Mouse (Mus musculus) cerebellum, adult 2 months (tissue): ENCODE results near the gene Zfp72. TPM values are rescaled to one million over a fixed set of nuclear protein-coding genes. Genes with fewer than 3 reads are reported as not detected.

Source experiments
- DNase-seq, 2 experiments: peaks; one replicate each; pipeline ENCODE4 v3.0.0; 2021
- H3K27ac ChIP-seq: fragments of 200-500 bp; 2 replicates; pipeline ENCODE4 v1.5.1; 2012; ENCODE audit warnings: low read length, control low read depth, inconsistent platforms; ENCODE audit not compliant: insufficient read depth
- H3K27me3 ChIP-seq: fragments of 200-500 bp; 2 replicates; pipeline ENCODE4 v1.6.1; 2012; ENCODE audit warnings: inconsistent platforms, mild to moderate bottlenecking, low read length, moderate library complexity; ENCODE audit not compliant: control insufficient read depth, insufficient read depth
- H3K4me1 ChIP-seq: fragments of 200-500 bp; 2 replicates; pipeline ENCODE4 v1.6.1; 2011; ENCODE audit warnings: low read length; ENCODE audit not compliant: control insufficient read depth, insufficient read depth
- H3K4me3 ChIP-seq: fragments of 200-500 bp; replicated peaks from 2 replicates; pipeline ENCODE3; 2011; ENCODE audit warnings: mild to moderate bottlenecking, low read depth, low read length, control low read depth; ENCODE audit not compliant: insufficient read depth
- CTCF ChIP-seq: fragments of 200-500 bp; IDR thresholded peaks from 2 replicates; pipeline ENCODE4 v1.5.1; 2011; ENCODE audit warnings: low read depth, mild to moderate bottlenecking, control low read depth, low read length, moderate library complexity, borderline replicate concordance; ENCODE audit not compliant: insufficient read depth
- POLR2A ChIP-seq: fragments of 200-500 bp; IDR thresholded peaks from 2 replicates; pipeline ENCODE4 v1.6.1; 2011; ENCODE audit warnings: low read length, control low read depth, borderline replicate concordance; ENCODE audit not compliant: insufficient read depth
- WGBS: fragments of 180-500 bp; shearing (Covaris S2); methylation state at CpG from one replicate; pipeline ENCODE4 v1.1.7; 2018; 5-methylcytosine and 5-hydroxymethylcytosine counted together
- polyA plus RNA-seq: library from polyadenylated mRNA; depleted of rRNA; stranded (reverse); fragments of >200 nt; gene quantifications from 2 replicates; pipeline ENCODE4 v1.2.3, GENCODE M21; 2012; rRNA removed

The Zfp72 gene
- polyA plus RNA-seq, result 2.0 and 2.4 TPM in 2 replicates

GRCm38 (mm10) chr13:74390371-74390990 lies at the start of gene Zfp72:
Zfp72 (minus strand) TSS chr13:74390836.
- 2% methylated on average over 14 of the region's 14 CpGs for WGBS
- TF ChIP-seq POLR2A (peak; percentile 55; the same call in 1 of the 2 replicates), CTCF (no peak)
- no peaks in the 10 kb centered on the region for H3K27me3 ChIP-seq
- H3K4me3 ChIP-seq, result peak within 1 kb of the TSS; percentile 99
- peak; percentile 76 to 78 for DNase-seq
- no peaks in the 10 kb centered on the region for H3K4me1 ChIP-seq
- no peak within 1 kb of the TSS for H3K27ac ChIP-seq

DNA sequence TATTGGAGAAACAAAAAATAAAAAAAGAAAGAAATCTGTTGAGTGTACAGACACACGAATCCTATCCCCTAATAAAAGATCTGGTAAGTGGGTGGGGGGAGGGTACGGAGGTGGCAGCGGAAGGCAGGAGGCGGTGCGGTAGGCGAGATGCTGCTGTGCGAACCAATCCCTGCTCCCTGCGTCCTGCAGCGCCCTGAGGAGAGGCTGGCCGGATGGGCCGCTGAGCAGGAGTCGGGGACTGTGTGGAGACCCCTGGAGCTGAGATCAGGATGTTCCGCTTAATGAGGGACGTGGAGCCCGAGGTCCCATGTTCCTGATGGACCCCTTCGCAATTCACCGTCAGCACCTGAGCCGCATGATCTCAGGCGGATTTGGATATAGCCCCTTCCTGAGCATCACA lies 49.3 kb upstream of the Zfp72 start:
- Histone ChIP-seq H3K27me3 (no peaks in the 10 kb centered on the region), H3K4me3 (no peak overlapping the region), H3K4me1 (no peaks in the 10 kb centered on the region), H3K27ac (no peak overlapping the region)
- DNase-seq, result no peak
- TF ChIP-seq POLR2A (no peak), CTCF (no peak)
- WGBS, result 31% methylated on average over 19 of the region's 19 CpGs

DNA sequence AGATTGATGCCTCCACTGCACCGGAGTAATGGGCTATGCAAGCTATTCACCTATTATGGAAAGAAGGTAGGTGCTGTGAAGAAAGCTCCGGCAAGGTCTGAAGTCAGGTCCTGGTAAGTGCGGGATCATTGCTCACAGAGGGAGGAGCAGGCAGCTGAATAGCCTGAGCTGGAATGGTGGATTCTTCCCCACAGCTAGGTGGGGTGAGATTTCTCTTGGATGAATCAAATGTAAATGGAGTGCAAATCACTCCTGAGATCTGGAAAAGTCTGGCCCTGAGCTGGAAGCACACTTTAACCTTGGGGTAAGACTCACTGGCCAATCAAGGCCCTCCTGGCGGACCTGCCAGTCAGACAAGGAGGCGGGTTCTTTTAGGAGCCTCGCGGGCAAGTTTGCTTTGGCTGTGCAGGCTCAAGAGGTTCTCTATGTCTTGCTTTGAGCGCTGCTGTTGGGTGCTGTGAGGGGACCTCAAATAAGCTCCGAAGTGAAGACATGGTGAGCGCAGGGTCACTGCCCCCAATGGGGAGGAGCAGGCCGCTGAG lies 8.7 kb upstream of the Zfp72 start, which contains the start of gene Ftl1-ps1:
TSS of gene Ftl1-ps1 (plus strand) at position 397 of the 542 bp plus-strand sequence.
- Histone ChIP-seq H3K4me3 (no peak within 1 kb of the TSS), H3K27ac (no peak within 1 kb of the TSS), H3K4me1 (no peaks in the 10 kb centered on the region), H3K27me3 (no peaks in the 10 kb centered on the region)
- TF ChIP-seq POLR2A (no peak), CTCF (no peak)
- DNase-seq, result no peak
- WGBS, result 22% methylated on average over 11 of the region's 11 CpGs

GRCm38 (mm10) chr13:74391156-74391555 lies 520 bp upstream of the Zfp72 start:
- no peak for DNase-seq
- no peak for TF ChIP-seq POLR2A
- TF ChIP-seq CTCF, result no peak
- no peaks in the 10 kb centered on the region for H3K27me3 ChIP-seq
- no peaks in the 10 kb centered on the region for H3K4me1 ChIP-seq
- no peak overlapping the region for H3K27ac ChIP-seq
- no peak overlapping the region for H3K4me3 ChIP-seq
- 66% methylated on average over 2 of the region's 2 CpGs for WGBS

- H3K27me3 ChIP-seq, result no peaks in the 10 kb centered on the region
- DNase-seq, result no peak
- no peaks in the 10 kb centered on the region for H3K4me1 ChIP-seq
- H3K4me3 ChIP-seq, result no peak overlapping the region
- TF ChIP-seq POLR2A (no peak), CTCF (no peak)
- H3K27ac ChIP-seq, result no peak overlapping the region
- 63% methylated on average over 6 of the region's 6 CpGs for WGBS
These were observed 906 bp downstream of the Zfp72 start for GRCm38 (mm10) chr13:74389730-74390129.

- H3K27ac ChIP-seq, result no peak overlapping the region
- TF ChIP-seq POLR2A, result no peak
- no peak for TF ChIP-seq CTCF
- DNase-seq, result no peak
- H3K4me3 ChIP-seq, result no peak overlapping the region
- H3K4me1 ChIP-seq, result 0 out of 2 replicates have a peak, but pooled peaks cover 3% of the 10 kb centered on the region
- WGBS, result 20% methylated on average over 3 of the region's 3 CpGs
- no peaks in the 10 kb centered on the region for H3K27me3 ChIP-seq
These were observed 8.3 kb downstream of the Zfp72 start for GRCm38 (mm10) chr13:74382289-74382688.

- Histone ChIP-seq H3K27me3 (no peaks in the 10 kb centered on the region), H3K4me3 (no peak overlapping the region), H3K4me1 (0 out of 2 replicates have a peak, but pooled peaks cover 3% of the 10 kb centered on the region), H3K27ac (no peak overlapping the region)
- TF ChIP-seq POLR2A (no peak), CTCF (no peak)
- peak in 1 of 2 experiments; percentile 30 for DNase-seq
- WGBS, result 20% methylated on average over 10 of the region's 10 CpGs
These were observed 8.9 kb downstream of the Zfp72 start for GRCm38 (mm10) chr13:74381533-74382276.

DNA sequence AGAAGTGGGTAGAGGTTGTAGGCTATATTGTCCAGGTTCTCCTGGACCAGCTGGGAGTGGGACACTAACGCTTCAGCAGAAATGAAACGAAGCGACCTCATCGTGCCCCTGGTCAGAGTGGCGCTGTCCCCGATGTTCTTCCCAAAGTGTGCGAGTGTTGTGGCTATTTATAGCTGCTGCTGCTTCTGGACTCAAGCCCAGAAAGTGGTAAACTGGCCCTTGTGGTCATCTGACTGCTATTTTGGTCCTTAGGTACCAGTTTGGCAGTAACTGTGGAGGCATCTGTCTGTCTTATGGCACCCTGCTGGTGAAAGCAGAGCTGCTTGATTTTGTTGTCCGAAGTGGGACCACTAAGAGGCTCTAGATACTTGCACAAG lies 26.8 kb downstream of the Zfp72 start, which contains the start of gene Lrrc14b:
TSS of gene Lrrc14b (minus strand) at position 147 of the 377 bp plus-strand sequence.
- TF ChIP-seq CTCF (no peak), POLR2A (no peak)
- WGBS, result 5% methylated on average over 8 of the region's 8 CpGs
- H3K27ac ChIP-seq, result peak within 1 kb of the TSS; percentile 4

More for the DNA sequence above, 26.8 kb downstream of the Zfp72 start, which contains the start of gene Lrrc14b:
- peak; percentile 38 to 63 for DNase-seq
- Histone ChIP-seq H3K4me3 (no peak within 1 kb of the TSS), H3K27me3 (no peaks in the 10 kb centered on the region), H3K4me1 (peaks cover 11% of the 10 kb centered on the region)
